Mouse (Mus musculus) liver, embryonic 14.5 days (tissue): ENCODE data around the gene Erg.

ENCODE experiments used
- CTCF ChIP-seq: IDR thresholded peaks from 2 replicates; pipeline ENCODE4 v1.5.1; 2016; ENCODE audit warnings: antibody characterized with exemption, low read depth, control low read depth
- EP300 ChIP-seq: IDR thresholded peaks from 2 replicates; pipeline ENCODE4 v1.6.1; 2016; ENCODE audit warnings: antibody characterized with exemption, low read depth

DNA sequence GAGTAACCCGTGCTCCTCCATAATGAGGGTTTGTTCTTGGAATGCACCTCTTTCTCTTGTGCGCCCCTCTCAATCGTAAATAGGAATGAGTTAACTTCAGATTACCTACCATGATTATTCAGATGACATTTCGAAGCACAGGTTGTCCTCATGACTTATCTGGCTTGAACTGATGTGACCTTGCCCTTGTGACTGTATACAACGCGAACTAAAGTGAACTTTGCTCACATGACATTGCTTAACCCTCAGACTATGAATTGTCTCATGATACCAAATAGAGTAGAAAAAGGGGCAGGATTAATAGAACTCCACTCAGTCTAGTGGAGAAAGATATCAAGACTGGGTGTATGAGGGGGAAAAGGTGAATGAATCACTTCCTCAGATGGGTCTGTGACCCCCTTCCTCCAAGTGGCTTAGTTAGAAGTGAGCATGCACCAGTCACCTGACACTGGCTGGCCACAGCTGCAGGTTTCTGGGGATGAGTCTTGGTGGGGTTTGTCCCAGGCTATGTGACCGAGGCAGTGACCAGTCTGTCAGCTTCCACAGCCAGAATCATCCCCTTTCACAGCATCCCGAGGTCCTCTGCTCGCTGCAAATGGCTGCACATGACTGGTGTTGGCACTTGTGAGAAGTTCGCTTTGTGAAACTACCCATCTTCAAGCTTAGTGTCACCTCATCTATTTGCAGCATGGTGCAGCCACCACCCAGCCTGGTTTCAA, 89.7 kb downstream of the Erg start:
- TF ChIP-seq EP300: no peak
- TF ChIP-seq CTCF: no peak
